Mouse (Mus musculus) mature B cell (primary cell): Measurements from ENCODE around the gene Sirt7.

Experiments used
- in situ Hi-C: fragments of 300-500 bp; cut with MboI; formaldehyde crosslinking; loops from 2 replicates; pipeline ENCODE4 v1.14.3; 2019

Sirt7 gene

DNA sequence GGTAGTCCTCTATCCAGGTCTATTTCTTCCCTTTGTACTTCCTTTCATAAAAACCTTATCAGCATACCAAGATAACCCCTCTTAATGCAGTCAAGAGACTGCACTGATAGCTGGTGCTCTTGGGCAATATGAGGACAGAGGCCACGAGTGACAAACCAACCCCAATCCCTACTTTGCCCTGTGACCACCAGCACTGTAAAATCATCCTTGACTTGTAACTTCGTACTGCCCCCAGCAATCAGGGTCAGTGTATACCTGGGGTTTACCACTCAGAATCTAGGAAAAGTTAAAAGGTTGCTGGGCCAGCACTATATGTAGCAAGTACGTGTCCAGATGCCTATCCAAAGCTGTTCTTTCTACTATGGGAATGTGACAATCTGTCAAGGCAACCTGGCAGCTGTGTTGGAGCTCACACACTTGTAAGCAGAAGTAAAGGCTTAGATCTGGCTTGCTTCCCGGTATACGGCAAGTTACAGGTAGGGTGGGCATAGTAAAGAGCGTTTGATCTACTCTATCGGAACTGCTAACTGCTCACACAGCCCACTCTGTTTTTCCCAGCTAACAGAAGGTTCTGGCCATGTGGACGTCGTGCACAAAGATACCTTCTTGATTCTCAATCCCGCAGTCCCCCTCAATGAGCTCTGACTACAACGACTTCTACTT lies 53.2 kb downstream of the Sirt7 start:
- in situ Hi-C loops = no loop called here

DNA sequence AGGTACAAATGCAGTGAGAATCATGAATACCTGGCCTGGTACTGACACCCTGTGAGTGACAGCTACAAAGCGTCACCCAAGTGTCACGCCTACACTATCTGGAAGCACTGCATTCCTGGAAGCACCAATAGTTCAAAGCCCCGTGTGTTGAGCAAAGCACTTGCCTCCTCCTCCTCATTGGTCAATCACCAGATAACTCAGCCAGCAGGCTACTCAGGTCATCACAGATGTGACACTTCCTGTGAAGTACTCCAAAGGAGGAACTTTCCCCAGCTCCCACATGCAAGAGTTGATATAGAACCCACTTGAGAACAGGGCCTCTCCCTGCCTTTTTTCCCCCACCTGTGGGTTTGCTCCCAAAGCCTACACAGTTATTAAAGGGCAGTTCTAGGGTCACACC lies 53.9 kb downstream of the Sirt7 start:
- in situ Hi-C loops = no loop called here
